Mouse (Mus musculus) kidney, adult 2 months (tissue): ENCODE measurements around the gene Aloxe3. TPM values are rescaled to one million over a fixed set of nuclear protein-coding genes. Genes with fewer than 3 reads are reported as not detected.

Experiments
- DNase-seq: peaks from one replicate; pipeline ENCODE4 v3.0.0; 2021
- H3K27ac ChIP-seq: fragments of 200-500 bp; 2 replicates; pipeline ENCODE4 v1.5.1; 2012; ENCODE audit warnings: low read depth, low read length, control low read depth, inconsistent platforms; ENCODE audit not compliant: insufficient read depth
- H3K27me3 ChIP-seq: fragments of 200-500 bp; replicated peaks from 2 replicates; pipeline ENCODE4 v1.6.1; 2012; ENCODE audit warnings: mild to moderate bottlenecking, moderate library complexity, low read length, inconsistent platforms; ENCODE audit not compliant: control insufficient read depth, insufficient read depth
- H3K36me3 ChIP-seq: fragments of 200-500 bp; 2 replicates; pipeline ENCODE4 v1.6.1; 2012; ENCODE audit warnings: mild to moderate bottlenecking, moderate library complexity, low read length, inconsistent platforms; ENCODE audit not compliant: control insufficient read depth, insufficient read depth
- H3K4me1 ChIP-seq: fragments of 200-500 bp; 2 replicates; pipeline ENCODE4 v1.6.1; 2011; ENCODE audit warnings: low read length; ENCODE audit not compliant: control insufficient read depth, insufficient read depth
- H3K4me3 ChIP-seq: fragments of 200-500 bp; 2 replicates; pipeline ENCODE4 v1.5.1; 2011; ENCODE audit warnings: mild to moderate bottlenecking, low read depth, low read length, control low read depth; ENCODE audit not compliant: insufficient read depth
- CTCF ChIP-seq: fragments of 200-500 bp; conservative IDR thresholded peaks from 2 replicates; pipeline ENCODE4 v1.5.1; 2011; ENCODE audit warnings: low read depth, mild to moderate bottlenecking, control low read depth, low read length, moderate library complexity, mixed read lengths; ENCODE audit not compliant: insufficient read depth, insufficient read length
- POLR2A ChIP-seq: fragments of 200-500 bp; IDR thresholded peaks from one replicate; pipeline ENCODE4 v1.6.1; 2011; ENCODE audit warnings: low read depth, low read length, control low read depth
- WGBS: fragments of 180-500 bp; shearing (Covaris S2); methylation state at CpG from one replicate; pipeline ENCODE4 v1.1.7; 2018; 5-methylcytosine and 5-hydroxymethylcytosine counted together
- polyA plus RNA-seq: library from polyadenylated mRNA; depleted of rRNA; stranded (reverse); fragments of >200 nt; gene quantifications from 2 replicates; pipeline ENCODE4 v1.2.3, GENCODE M21; 2012

The Aloxe3 gene
- polyA plus RNA-seq, 1 experiment = 0.39 TPM

- no peak overlapping the region for H3K4me3 ChIP-seq
- peaks cover 21% of the 10 kb centered on the region for H3K36me3 ChIP-seq
- H3K4me1 ChIP-seq = no peaks in the 10 kb centered on the region
- TF ChIP-seq POLR2A (no peak), CTCF (no peak)
- WGBS = 91% methylated on average over 13 of the region's 13 CpGs
- no peak overlapping the region for H3K27ac ChIP-seq
- no peaks in the 10 kb centered on the region for H3K27me3 ChIP-seq
- DNase-seq = no peak
These were observed 16.4 kb upstream of the Aloxe3 start for GRCm38 (mm10) chr11:69109032-69109900.

GRCm38 (mm10) chr11:69110319-69111046 is 15.2 kb upstream of the Aloxe3 start:
- DNase-seq = peak; percentile 94
- Histone ChIP-seq H3K4me3 (peak overlapping the region; percentile 10; the same call in 1 of the 2 replicates), H3K27ac (no peak overlapping the region), H3K4me1 (no peaks in the 10 kb centered on the region), H3K27me3 (no peaks in the 10 kb centered on the region), H3K36me3 (peaks cover 16% of the 10 kb centered on the region)
- TF ChIP-seq CTCF (no peak), POLR2A (no peak)
- 6% methylated on average over 30 of the region's 30 CpGs for WGBS

- 19% methylated on average over 21 of the region's 21 CpGs for WGBS
- peaks cover 14% of the 10 kb centered on the region for H3K36me3 ChIP-seq
These were observed 14.5 kb upstream of the Aloxe3 start for GRCm38 (mm10) chr11:69111051-69111810.

GRCm38 (mm10) chr11:69111865-69112264 is 13.8 kb upstream of the Aloxe3 start:
- WGBS = 80% methylated on average over 4 of the region's 4 CpGs

More at GRCm38 (mm10) chr11:69111051-69111810, 14.5 kb upstream of the Aloxe3 start:
- DNase-seq = no peak
- H3K27ac ChIP-seq = no peak overlapping the region
- no peaks in the 10 kb centered on the region for H3K4me1 ChIP-seq
- peak overlapping the region; percentile 10; the same call in 1 of the 2 replicates for H3K4me3 ChIP-seq
- no peaks in the 10 kb centered on the region for H3K27me3 ChIP-seq
- TF ChIP-seq POLR2A (no peak), CTCF (no peak)

GRCm38 (mm10) chr11:69114018-69114417 is 11.7 kb upstream of the Aloxe3 start:
- TF ChIP-seq CTCF = no peak
- no peak for TF ChIP-seq POLR2A
- H3K36me3 ChIP-seq = peaks cover 2% of the 10 kb centered on the region; the same call in 1 of the 2 replicates
- no peak overlapping the region for H3K4me3 ChIP-seq
- 82% methylated on average over 3 of the region's 3 CpGs for WGBS
- 0 out of 2 replicates have a peak, but pooled peaks cover 5% of the 10 kb centered on the region for H3K4me1 ChIP-seq
- no peak for DNase-seq
- no peak overlapping the region for H3K27ac ChIP-seq
- no peaks in the 10 kb centered on the region for H3K27me3 ChIP-seq

More at GRCm38 (mm10) chr11:69111865-69112264, 13.8 kb upstream of the Aloxe3 start:
- Histone ChIP-seq H3K27me3 (no peaks in the 10 kb centered on the region), H3K27ac (no peak overlapping the region), H3K36me3 (peaks cover 12% of the 10 kb centered on the region), H3K4me1 (no peaks in the 10 kb centered on the region), H3K4me3 (no peak overlapping the region)
- DNase-seq = no peak
- no peak for TF ChIP-seq POLR2A
- no peak for TF ChIP-seq CTCF

- H3K4me1 ChIP-seq = 0 out of 2 replicates have a peak, but pooled peaks cover 8% of the 10 kb centered on the region
- no peak overlapping the region for H3K4me3 ChIP-seq
- no peak overlapping the region for H3K27ac ChIP-seq
- WGBS = 81% methylated on average over 3 of the region's 3 CpGs
- DNase-seq = no peak
- no peaks in the 10 kb centered on the region for H3K36me3 ChIP-seq
- TF ChIP-seq POLR2A (no peak), CTCF (no peak)
- no peaks in the 10 kb centered on the region for H3K27me3 ChIP-seq
These were observed 11.1 kb upstream of the Aloxe3 start for GRCm38 (mm10) chr11:69114621-69115020.
